Mouse (Mus musculus) brown adipose tissue, adult 24 weeks (tissue): Measurements from ENCODE around the gene Gm21776. TPM values are rescaled to one million over a fixed set of nuclear protein-coding genes. Genes with fewer than 3 reads are reported as not detected.
"Not testable (repeated sequence)": the region's sequence is repeated elsewhere in the genome, so short reads cannot be mapped to it uniquely, and the experiment has no call there.

ENCODE experiments used
- H3K27ac ChIP-seq: fragments of 200-500 bp; replicated peaks from 2 replicates; pipeline ENCODE4 v1.5.1; 2012; ENCODE audit warnings: low read depth, mild to moderate bottlenecking, low read length
- H3K4me1 ChIP-seq: fragments of 200-500 bp; 2 replicates; pipeline ENCODE4 v1.6.1; 2012; ENCODE audit warnings: low read length, mixed read lengths; ENCODE audit not compliant: control insufficient read depth, insufficient read depth, insufficient read length
- H3K4me3 ChIP-seq: fragments of 200-500 bp; 2 replicates; pipeline ENCODE4 v1.5.1; 2012; ENCODE audit warnings: low read depth, mild to moderate bottlenecking, low read length, moderate library complexity; ENCODE audit not compliant: insufficient read depth
- polyA plus RNA-seq: library from polyadenylated mRNA; stranded (reverse); fragments of >200 nt; gene quantifications from 2 replicates; pipeline ENCODE4 v1.2.4, GENCODE M21; 2012; ENCODE audit not compliant: missing spikeins, insufficient read depth, insufficient read length

Gene Gm21776
- polyA plus RNA-seq = not detected in 2 replicates

DNA sequence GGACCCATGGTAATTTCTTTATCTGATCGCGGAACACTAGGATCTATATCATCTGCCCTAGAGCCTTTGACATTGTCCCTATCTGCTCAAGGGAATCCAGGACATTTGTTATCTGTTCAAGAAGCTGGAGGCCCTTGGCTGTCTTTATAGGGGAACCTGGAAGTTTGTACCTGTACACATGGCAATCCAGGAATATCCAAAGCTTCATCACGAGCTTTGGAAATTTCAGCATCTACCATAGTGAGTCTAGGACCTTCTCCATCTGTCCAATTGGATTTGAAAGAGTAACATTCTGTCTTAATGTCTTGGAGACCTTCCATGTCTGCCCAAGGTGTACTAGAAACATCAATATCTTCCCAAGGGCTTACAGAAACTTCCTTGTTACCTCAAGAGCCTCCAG, at the start of gene Gm21776:
Gene Gm21776, plus strand, starts transcription at position 301 of the 400 bp plus-strand sequence.
- not testable (repeated sequence) for H3K4me3 ChIP-seq, H3K4me1 ChIP-seq, H3K27ac ChIP-seq
